Mouse (Mus musculus) activated CD4-positive, CD25-positive, alpha-beta regulatory T cell, adult 4 months (primary cell): ENCODE results near the gene Mdk. TPM values are rescaled to one million over a fixed set of nuclear protein-coding genes. Genes with fewer than 3 reads are reported as not detected.

ENCODE experiments used
- ATAC-seq: one replicate; pipeline ENCODE4 v1.8.0; 2017
- polyA plus RNA-seq, 2 experiments: library from polyadenylated mRNA; unstranded; fragments of 100-300 nt; shearing (Covaris generic); gene quantifications; one replicate each; pipeline ENCODE4 v1.2.1; 2017

The Mdk gene
- polyA plus RNA-seq, 2 experiments from 2014 or later, result 1.2 to 2.0 TPM

DNA sequence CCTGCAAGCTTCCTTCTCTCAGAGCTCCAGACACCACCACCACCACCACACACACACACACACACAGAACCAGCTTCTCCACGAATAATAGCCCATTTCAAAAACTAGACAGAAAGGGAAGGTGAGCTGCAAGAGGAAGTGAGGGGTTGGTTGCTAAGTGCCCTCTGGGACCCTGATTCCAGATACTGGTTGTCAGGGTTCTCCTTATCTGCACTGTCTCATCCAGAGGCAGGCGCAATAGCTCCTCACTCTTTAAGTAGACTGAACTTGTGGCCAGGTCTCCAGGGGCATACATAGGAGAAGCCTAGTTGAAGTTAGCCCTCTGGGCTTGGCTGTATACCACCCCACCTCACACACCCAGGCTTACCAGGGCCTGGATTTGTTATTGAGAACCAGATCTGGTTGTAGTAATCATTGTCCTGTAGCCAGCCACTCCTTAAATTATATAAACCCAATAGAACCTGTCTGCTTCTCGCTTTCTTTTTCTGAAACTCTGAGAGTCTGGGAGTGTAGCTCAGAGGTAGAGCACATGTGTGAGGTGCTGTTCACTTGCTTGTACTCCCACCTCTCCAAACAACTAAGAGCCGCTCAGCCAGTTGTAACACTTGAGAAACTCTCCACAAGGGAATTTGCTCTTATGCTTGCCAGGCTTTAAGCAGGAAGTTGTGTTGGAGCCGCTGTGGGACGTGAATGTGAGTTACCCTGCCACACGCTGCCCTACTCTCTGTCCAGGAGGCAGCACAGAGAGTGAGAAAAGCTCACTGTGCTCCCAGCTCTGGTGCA is 18.6 kb downstream of the Mdk start:
- ATAC-seq, result no peak

DNA sequence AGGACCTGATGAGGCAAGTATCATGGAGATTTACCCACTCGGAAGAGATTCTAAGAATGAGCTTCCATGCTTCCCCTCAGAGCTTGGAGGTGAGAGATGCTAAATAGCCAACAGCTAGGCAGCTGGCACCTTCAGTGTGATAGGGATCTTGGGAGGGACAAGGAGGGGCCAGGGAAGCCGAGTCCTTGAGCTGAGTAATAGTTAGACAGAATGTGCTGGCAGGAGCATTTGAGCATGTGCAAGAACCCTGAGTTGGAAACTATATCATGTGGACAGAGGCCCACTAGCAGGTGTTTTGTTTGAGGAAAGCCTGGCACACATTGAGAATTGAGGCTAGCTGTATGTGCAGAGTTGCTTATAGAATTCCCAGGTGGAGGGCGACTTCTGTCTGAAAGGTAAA is 19.5 kb downstream of the Mdk start:
- no peak for ATAC-seq

DNA sequence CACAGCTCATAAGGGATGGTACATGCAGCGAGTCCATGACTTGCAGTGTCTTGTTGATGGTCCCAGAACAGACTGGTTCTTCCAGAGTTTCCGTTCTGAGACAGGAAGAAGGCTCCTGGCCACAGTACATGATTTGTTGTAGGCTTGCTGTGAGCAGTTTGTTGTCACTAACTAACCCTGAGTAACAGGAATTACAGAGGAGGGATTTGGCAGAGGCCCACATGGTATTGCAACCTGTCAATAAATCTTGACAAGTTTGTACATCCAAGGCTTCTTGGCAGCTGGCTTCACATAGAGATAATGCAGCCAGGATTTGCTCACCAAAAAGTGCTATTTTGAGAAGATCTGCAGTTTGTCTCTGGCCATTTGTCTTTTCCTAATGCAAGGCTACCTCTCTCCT is 26.0 kb downstream of the Mdk start:
- ATAC-seq, result no peak

DNA sequence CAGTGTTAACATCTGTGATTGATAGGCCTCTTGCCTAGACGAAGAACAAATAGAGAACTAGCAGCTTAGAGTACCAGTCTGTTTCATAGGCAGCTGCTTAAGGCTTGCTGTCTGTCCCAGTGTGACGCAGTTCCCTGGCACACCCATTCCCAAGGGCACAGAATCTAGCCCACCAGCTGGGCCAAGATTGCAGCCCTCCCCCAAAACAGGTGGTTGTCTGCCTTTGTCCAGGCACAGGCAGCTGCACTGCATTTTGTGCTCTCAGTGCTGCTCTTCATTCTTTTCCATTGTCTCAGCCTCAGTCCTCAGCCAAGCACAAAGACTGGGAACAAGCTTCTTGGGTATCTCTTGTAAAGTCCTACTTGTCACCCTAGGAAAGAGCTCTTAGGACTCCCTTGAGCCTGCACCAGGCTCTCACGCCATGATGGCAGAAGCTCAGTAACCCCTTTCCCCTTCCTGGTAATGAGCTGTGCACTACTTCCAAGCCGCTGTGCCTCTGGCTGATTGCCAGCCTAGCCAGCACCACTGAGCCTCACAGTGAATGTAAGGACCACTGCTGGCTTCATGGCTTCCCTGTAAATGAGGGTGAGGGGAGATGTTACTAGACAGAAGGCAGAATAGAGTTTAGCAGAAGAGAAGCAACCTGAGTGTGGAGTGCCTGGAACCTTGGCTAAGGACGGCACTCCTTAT is 27.3 kb downstream of the Mdk start:
- no peak for ATAC-seq

DNA sequence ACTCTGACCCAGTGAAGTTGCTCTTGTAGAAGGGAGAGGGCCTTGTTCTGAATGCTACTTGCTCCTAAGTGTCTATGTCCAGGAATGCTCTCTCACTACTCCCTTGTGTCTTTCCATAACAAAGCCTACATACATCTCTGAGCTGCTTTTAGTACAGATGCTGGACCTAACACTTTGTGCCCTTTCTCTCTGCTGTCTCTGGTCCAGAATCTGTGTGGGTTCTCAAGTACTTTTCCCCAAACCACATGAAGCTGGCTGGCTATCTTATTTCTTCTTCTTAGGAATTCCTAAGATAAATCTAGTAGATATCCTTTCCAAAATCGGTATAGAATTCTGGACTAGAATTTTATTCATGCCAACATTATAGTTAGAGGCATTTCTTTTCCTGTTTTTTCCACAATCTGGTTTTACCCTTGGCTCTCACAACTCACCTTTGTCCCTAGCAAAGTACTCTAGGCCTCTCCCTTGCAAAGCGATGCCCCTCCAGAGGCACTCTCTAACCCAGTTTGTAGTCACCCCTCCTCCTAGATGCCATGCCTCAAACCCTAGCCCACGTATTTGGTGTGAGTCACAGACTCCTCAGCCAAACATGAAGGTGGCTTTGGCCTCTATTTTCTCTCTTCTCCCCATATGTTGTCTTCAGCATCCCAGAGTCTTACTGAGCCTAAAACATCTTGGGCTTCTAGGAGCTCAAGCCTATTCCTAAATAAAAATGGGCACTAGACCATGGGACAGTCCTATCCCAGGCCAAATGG is 28.7 kb downstream of the Mdk start:
- no peak for ATAC-seq

DNA sequence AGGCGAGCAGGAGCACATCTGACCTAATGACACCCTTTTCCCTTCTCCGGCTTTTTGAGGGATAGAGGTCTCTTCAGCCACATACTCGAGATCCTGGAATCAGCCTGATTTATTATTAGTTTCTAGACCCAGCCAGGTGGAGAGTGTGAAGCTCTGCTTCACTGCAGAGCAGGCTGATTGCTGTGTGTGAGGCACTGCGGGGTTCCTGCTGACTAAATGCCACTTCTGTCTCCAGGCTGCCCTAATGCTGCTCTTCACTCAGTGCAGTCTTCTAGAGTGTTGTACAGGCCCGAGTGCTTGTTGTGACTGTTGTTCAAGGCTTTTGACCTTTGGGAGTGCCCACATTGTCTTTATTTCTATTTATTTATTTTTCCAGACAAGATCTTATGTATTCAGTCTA is 29.8 kb downstream of the Mdk start:
- no peak for ATAC-seq

DNA sequence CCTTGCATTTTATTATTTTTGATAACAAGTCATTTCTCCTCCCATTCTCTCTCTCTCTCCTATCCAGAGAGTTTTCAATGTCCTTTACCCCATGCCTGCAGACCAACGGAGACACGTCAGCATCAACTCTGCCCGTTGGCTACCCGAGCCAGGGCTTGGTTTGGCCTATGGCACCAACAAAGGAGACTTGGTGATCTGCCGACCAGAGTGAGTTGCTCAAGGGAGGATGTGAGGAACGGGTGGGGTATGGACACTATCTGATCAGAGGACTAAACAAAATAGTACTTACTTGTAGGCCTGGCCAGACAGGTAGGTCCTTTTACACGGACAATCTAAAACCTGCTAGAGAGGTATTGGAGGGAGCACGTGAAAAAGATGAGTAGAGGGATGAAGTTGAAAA is 31.7 kb downstream of the Mdk start:
- ATAC-seq, result no peak

DNA sequence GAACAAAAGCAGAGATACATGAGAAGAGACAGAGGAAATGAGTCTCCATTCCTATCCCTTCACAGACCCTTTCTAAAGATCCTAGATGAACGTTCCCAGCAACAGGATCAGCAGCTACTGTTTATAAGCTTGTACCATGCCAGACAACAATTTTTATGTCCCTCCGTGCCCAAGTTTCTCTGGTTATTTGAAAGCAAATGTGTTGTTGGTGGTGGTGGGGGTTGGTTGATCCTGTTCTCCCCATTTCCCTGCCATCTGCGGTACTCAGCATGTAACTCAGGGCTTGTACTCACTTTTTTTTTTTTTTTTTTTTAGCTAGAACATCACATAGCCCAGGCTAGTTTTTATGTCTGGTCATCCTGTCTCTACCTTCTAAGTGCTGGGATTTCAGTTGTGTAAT is 33.0 kb downstream of the Mdk start:
- no peak for ATAC-seq

DNA sequence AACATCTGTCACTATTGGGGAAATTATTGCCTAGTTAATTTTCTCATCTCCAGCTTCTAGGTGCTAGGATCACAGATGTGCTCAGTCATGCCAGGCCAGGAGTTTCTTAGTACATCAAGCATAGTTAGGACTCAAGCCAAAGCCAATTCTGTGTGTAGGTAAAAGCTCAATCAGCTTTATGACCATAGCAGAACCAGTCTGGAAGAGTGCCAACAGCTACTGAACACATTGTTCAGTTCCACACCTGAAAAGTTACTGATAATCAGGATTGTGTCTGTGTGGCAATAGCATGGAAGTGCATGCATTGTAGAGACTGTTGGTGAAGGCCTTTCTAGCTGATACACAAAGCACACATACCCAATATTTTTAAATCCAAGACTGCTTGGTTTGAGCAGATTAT is 34.1 kb downstream of the Mdk start:
- no peak for ATAC-seq

DNA sequence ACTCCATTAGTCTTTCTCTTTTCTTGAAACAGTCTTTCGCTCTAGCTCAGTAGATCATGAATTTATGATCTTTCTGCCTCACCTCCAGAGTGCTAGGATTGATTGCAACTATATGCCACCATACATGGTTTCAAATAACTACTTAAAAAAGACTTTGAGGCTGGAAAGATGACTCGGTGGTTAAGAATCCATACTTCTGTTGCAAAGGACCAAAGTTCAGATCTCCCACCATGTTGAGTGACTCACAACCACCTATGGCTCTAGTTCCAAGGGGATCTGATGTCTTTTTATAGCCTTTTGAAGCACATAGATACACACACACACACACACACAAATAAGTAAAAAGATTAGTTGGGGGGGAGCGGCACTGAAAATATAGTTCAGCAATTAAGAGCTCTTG is 36.7 kb downstream of the Mdk start:
- ATAC-seq, result no peak

DNA sequence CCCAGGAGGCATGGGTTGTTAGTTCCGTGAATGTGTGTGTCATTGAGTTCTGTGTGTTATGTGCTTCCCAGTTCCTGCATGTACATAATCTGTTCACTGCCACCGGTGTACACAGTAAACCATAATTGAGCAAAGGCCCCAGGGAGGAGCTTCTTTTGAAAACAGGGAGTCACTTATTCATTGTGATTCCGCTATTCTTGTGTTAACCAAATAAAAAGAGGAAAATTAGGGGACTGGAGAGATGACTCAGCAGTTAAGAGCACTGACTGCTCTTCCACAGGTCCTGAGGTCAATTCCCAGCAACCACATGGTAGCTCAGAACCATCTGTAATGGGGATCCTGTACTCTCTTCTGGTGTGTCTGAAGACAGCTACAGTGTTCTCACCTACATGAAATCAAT is 37.4 kb downstream of the Mdk start:
- ATAC-seq, result no peak

DNA sequence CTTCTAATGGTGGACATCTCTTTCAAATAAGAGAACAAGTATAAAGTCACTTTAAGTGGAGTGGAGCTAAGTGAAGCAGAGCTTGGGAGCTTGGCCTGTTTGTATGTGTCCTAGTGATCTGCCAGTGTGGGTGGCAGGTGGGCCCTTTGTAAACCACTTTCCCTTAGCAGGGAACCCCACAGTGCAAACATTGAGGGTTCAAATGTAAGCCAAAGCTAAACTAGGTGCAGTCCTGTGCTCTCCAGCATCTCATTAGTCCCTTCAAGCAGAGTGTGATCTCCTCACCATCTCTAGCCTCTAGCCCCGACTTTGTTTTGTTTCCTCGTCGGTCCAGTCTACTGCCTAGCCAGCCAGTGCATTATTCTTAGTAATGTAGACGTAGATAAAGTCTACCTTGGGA is 47.5 kb downstream of the Mdk start:
- no peak for ATAC-seq

DNA sequence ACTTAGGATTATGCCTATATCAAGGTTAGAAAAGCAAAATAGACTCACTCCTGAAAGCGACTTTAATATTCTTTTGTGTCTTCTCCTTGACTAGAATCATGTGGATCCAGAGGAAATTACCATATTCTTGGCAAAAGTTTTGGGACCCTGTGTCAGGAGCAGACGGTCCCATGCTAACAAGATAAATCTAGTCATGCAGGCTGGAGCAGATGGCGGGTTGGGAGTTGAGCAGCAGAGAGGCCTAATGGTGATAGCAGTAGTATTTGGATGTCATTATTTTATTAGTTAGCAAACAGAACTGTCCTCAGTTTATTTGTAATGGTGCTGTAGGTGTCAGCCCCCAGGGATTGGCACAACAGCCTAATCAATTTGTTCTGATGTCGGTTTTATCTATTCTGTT is 48.1 kb downstream of the Mdk start:
- no peak for ATAC-seq

Other genes starting within 250 kb of the Mdk start
- gene Atg13, start 221.7 kb downstream of the Mdk start, polyA plus RNA-seq, result 10 to 100 TPM; 24.4 to 31.2 TPM
- 10 to 100 TPM; 13.3 to 13.6 TPM for gene Harbi1, start 221.4 kb downstream of the Mdk start, polyA plus RNA-seq
- 10 to 100 TPM; 22.4 to 29.1 TPM for gene Ambra1, start 202.2 kb downstream of the Mdk start, polyA plus RNA-seq
- 1 to 10 TPM in 1 of 2 experiments, under 1 TPM in 1; 0.54 to 1.2 TPM for gene Chrm4, start 5.0 kb downstream of the Mdk start, polyA plus RNA-seq
- 1 to 10 TPM; 1.6 to 2.4 TPM for gene Gm9821, start 13.4 kb upstream of the Mdk start, polyA plus RNA-seq
- 100 to 1,000 TPM in 1 of 2 experiments, 10 to 100 TPM in 1; 98.3 to 132 TPM for gene Dgkz, start 43.6 kb upstream of the Mdk start, polyA plus RNA-seq
- 1 to 10 TPM in 1 of 2 experiments, under 1 TPM in 1; 0.59 to 1.1 TPM for gene Creb3l1, start 92.2 kb upstream of the Mdk start, polyA plus RNA-seq
- 10 to 100 TPM; 48.6 to 56.9 TPM for gene Phf21a, start 160.8 kb upstream of the Mdk start, polyA plus RNA-seq